Mouse (Mus musculus) embryo, embryonic 10.5 days (tissue): ENCODE measurements around the gene Exosc10.

ENCODE experiments used
- DNase-seq: peaks from one replicate; pipeline ENCODE4 v3.0.0-alpha.2; 2015; ENCODE audit warnings: low spot score

Exosc10 gene

DNA sequence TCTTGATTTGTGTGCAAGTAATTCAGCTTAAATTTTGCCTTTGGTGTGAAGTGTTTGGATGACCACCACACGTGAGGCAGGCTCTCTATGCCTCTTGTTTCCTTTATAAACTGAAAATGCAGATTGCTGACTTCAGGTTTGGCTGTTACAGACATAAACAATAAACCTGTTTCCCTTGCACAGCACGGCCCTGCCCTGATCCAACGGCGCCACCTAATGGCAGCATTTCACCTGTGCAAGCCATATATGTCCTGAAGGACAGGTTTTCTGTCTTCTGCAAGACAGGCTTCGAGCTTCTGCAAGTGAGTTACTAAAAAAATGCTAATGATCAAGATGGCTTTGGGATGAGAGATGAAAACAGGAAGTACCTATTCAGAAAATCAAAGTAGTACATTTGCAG, 49.5 kb downstream of the Exosc10 start:
- DNase-seq, result peak; percentile 67

DNA sequence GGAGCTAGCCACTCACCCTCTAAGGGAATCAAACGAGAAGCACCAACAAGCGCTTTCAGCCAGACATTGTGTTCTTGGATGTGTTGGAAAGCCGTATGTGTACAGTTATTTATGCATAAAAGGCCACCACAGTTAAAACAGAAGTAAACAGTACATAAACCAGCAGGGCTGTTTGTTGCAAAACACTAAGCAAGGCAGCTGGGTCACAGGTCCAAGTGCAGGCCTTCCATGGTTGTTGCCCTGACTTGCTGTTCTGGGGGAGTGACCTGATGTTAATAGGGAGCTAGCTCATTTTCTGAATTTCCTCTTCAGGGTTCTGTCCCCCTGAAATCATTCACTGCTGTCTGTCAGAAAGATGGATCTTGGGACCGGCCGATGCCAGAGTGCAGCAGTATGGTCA, 51.6 kb downstream of the Exosc10 start:
- DNase-seq, result no peak

DNA sequence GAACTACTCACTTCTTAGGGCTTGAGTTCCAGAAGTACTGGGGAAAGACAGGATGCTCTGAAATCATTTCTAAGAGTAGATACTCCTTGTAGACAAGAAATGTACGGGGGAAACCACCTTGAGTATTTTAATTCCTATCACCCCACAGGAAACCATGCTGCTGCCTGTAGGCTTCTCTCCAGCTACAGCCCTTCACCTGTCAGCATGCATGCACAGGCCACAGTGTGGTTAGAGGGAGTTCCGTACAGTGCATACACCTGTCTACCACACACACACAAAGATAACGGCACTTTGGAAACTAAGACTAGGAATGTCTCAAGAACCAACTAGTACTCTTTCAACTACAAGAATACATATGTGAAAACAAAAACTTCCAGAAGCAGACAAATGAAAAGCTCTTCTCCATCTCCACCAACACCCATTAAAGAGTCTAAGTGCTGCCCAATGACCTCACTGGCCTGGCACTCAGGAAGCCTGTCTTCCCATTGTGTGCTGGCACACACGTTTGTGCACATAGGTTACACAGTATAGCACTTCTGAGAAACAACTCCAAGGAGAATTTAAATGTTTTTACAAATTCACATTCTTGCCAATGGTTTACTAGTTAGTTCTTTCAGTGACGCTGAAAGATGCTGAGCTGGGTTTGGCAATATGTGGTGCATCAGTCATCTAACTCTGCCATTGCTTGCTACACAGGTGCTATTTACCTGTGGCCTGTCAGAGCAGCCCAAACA, 52.6 kb downstream of the Exosc10 start:
- DNase-seq, result no peak

DNA sequence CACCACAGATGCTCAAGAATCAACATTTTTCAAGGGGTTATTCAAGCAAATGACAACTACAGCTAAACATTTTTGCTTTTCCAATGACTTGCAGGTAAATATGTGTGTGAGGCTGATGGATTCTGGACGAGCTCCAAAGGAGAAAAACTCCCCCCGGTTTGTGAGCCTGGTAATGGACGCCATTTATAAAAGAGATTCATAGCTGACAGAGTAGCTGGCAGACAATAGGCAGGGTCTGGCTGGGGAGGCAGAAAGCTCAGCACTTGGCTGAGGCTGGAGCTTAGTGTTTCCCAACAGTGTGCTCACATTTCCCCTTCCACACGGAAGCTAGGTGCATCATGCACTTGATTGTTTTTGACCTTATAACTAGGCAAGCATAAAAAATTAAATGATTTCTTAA, 54.3 kb downstream of the Exosc10 start:
- DNase-seq, result no peak

DNA sequence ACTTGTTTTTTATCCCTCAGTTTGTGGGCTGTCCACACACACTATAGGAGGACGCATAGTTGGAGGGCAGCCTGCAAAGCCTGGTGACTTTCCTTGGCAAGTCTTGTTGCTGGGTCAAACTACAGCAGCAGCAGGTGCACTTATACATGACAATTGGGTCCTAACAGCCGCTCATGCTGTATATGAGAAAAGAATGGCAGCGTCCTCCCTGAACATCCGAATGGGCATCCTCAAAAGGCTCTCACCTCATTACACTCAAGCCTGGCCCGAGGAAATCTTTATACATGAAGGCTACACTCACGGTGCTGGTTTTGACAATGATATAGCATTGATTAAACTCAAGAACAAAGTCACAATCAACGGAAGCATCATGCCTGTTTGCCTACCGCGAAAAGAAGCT, 55.5 kb downstream of the Exosc10 start:
- no peak for DNase-seq

DNA sequence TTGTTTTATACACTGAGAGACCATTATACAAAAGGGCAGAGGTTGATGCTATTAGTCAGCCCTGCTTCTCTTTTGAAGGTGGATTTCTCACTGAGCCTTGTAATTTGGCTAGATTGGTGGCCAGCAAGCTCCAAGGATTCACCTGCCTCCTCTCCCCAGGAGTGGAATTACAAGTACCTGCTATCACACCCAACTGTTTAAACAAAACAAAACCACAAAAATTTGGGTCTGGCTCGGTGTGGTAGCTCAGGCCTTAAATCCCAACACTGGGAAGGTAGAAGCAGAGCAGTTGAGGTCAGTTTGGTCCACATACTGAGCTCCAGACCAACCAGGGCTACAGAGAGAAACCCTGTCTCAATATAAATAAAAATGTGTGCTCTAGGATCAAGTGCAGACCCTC, 61.6 kb downstream of the Exosc10 start:
- DNase-seq, result no peak

DNA sequence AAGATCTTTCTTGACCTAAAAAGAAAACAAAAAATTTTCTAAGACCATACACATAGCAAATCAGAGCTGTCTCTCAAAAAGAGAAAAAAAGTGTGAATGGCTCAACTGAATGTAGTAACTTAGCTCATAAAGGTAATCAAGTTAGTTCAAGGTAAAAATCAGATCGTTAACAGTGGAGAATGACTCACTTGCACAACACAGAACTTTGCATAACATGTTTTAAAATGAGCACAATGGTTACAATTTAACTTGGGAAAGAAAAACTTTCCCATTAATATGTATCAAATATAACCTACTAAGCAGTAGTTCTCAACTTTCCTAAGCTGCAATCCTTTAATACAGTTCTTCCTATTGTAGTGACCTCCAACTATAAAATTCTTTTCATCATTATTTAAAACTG, 62.5 kb downstream of the Exosc10 start:
- no peak for DNase-seq

DNA sequence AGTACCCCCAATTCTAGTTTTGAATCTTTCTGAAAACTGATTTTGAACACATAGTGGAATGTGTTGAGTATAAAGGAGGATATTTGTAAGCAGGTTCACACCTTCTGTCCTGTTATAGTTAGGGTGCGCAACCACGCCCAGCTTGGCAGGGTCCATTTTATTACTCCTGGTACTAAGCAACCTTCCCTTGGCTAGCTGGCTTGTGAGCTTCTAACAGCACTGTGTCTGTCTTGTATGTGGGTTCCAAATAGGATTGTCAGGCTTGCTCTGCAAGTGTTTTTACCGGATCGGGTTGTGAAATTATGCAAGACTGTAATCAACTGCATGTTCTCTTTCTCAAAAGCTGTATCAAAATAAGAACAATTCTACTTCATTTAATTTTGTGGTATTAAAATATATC, 64.3 kb downstream of the Exosc10 start:
- DNase-seq, result no peak

DNA sequence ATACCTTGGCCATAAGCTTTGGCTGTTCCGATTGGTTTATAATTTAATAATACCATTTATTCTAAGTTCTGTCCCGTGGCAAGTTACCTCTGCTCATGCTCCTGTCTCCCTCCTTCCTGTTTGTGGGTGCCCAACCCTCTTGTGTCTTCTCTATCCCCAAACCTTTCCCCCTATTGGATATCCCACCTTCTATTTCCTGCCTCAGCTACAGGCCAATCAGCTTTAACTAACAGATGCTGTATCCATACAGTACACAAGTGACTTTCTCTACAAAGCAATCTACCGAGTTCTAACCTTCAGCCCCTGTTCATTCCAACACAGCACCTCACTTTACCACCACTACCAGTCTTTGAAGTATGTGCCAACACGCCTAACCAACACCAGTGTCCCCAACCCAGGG, 65.4 kb downstream of the Exosc10 start:
- no peak for DNase-seq

DNA sequence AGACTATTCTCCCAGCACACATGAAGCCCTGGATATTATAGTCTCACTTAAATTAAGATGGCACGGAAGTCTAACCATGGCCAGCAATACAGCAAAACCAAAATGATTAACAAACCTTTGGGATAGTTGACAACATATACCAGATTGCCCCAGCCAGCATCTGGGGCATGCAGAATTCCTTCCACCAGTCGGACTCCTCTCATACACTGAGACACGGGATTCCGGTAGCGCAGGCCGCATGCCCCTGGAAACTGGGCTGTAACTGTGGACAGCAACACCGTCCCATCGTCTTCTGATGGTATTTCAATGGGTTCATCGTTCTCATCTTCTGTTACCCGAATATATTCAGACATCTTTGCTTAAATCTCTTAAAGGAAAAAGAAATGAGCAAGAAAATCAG, 66.8 kb downstream of the Exosc10 start:
- DNase-seq, result no peak

DNA sequence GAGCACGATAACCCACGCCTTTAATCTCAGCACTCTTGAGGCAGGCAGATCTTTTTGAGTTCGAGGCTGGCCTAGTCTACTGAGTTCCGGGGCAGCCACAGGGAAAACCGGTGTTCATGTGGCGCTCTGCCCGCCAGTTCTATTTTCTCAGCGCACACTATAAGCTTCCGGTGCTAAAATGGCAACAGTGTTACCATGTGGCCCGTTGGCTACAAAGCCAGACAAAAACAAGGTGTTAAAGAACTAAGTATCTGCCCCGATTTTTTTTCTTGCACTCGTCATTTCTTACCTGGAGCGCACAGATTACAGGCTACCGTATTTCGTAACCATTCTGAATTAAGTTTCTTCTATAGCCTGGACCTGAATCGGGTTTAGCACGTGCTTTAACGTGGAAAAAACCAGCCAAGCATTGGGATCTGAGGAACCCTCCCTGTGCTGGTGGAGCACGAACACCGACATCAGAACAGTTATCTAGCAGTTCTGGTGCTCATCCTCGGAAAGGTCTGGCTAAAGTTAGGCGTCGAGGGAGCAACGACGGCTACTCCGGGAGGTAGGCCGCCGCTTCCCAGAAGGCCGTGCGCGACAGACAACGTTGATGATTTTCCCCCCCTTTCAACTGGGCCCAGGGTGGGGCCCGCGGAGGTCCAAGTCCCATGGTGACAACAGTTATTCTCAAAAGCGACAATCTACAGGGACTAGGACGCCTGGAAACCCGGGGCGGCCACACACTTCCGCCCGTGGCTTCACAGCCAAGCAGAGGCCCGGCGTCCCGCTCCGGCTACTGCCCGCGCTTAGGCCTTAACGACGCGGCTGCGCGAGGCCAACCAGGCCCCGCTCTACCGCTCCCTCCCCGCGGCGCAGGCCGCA, 67.8 kb downstream of the Exosc10 start:
- peak; percentile 71 for DNase-seq

DNA sequence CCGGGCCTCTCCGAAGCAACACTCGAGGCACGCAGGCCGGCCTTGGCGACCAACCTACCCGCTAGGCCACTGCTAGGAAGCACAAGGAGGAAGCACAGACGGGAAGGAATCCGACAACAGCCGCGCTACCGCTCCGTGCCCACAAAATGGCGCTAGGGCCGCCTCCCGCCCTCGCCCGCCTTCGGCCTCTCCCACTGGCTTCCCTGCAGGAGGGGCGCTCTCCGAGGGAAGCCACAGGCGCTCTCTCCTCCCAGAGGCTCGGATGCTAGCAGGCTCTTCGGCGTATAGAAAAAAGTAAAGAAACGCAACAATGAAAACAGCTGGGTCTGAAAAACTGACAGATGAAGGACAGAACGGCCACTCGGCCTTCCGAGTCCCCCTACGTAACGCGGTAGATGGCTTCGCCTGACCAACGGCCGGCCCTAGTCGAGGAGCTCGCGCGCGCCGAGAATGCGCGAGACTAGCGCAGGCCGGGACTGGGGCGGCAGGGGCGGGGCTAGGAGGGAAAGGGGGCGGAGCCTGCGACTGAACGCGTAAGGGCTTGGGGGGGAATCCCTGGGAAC, 68.5 kb downstream of the Exosc10 start, which contains the start of gene Tardbp:
TSS of gene Tardbp (minus strand) at position 397 of the 563 bp plus-strand sequence.
- DNase-seq, result peak; percentile 97

DNA sequence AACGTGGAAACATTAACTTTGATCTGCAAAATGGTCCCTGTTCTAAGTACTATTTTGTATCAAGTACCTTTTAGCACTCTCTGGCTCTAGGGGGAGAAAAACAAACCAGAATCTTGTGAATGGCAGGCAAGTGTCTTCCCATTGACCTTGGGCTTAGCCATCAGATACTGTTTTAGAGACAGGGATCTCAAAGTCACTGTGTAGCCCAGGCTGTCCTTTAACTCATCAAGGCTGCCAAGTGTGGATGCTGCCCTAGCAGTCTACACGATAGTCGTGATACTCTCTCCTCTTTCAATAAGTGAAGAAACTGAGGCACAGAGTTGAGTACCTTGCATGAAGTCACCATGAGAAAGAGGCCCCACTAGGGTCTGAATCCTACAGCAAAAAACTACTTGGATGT, 69.0 kb downstream of the Exosc10 start:
- DNase-seq, result no peak
